Mouse (Mus musculus) spleen, adult 2 months (tissue): ENCODE measurements around the gene Hmox2. TPM values are rescaled to one million over a fixed set of nuclear protein-coding genes. Genes with fewer than 3 reads are reported as not detected.
"Not testable (repeated sequence)": the region's sequence is repeated elsewhere in the genome, so short reads cannot be mapped to it uniquely, and the experiment has no call there.

Source experiments
- DNase-seq, 2 experiments: peaks; one replicate each; pipeline versions ENCODE4 v3.0.0 to v3.0.0-alpha.2; 2012 to 2021; ENCODE audit warnings: low spot score in 2 of 2, low read depth in 1 of 2
- H3K27ac ChIP-seq: fragments of 200-500 bp; 2 replicates; pipeline ENCODE4 v1.5.1; 2012; ENCODE audit warnings: low read length, inconsistent platforms; ENCODE audit not compliant: insufficient read depth
- H3K27me3 ChIP-seq: fragments of 200-500 bp; 2 replicates; pipeline ENCODE4 v1.6.1; 2012; ENCODE audit warnings: mild to moderate bottlenecking, moderate library complexity, low read length, inconsistent platforms; ENCODE audit not compliant: control insufficient read depth, insufficient read depth
- H3K36me3 ChIP-seq: fragments of 200-500 bp; 2 replicates; pipeline ENCODE4 v1.6.1; 2012; ENCODE audit warnings: mild to moderate bottlenecking, low read length, inconsistent platforms; ENCODE audit not compliant: control insufficient read depth, insufficient read depth
- H3K4me1 ChIP-seq: fragments of 200-500 bp; 2 replicates; pipeline ENCODE4 v1.6.1; 2011; ENCODE audit warnings: inconsistent platforms; ENCODE audit not compliant: control insufficient read depth, insufficient read depth, insufficient read length
- H3K4me3 ChIP-seq: fragments of 200-500 bp; 2 replicates; pipeline ENCODE4 v1.5.1; 2011; ENCODE audit warnings: mild to moderate bottlenecking, inconsistent platforms; ENCODE audit not compliant: insufficient read depth, insufficient read length; ENCODE audit errors: extremely low read depth
- CTCF ChIP-seq: fragments of 200-500 bp; IDR thresholded peaks from 2 replicates; pipeline ENCODE4 v1.5.1; 2011; ENCODE audit warnings: mild to moderate bottlenecking, inconsistent platforms; ENCODE audit not compliant: insufficient read depth, insufficient read length, insufficient replicate concordance; ENCODE audit errors: extremely low read depth
- POLR2A ChIP-seq: fragments of 200-500 bp; IDR thresholded peaks from 2 replicates; pipeline ENCODE4 v1.6.1; 2011; ENCODE audit warnings: low read depth, low read length, inconsistent platforms
- WGBS: fragments of 180-500 bp; shearing (Covaris S2); methylation state at CpG from one replicate; pipeline ENCODE4 v1.1.7; 2018; 5-methylcytosine and 5-hydroxymethylcytosine counted together
- polyA plus RNA-seq: library from polyadenylated mRNA; depleted of rRNA; stranded (reverse); fragments of >200 nt; gene quantifications from 2 replicates; pipeline ENCODE4 v1.2.3, GENCODE M21; 2012; rRNA removed

The Hmox2 gene
- polyA plus RNA-seq, result 17.2 and 19.8 TPM in 2 replicates

DNA sequence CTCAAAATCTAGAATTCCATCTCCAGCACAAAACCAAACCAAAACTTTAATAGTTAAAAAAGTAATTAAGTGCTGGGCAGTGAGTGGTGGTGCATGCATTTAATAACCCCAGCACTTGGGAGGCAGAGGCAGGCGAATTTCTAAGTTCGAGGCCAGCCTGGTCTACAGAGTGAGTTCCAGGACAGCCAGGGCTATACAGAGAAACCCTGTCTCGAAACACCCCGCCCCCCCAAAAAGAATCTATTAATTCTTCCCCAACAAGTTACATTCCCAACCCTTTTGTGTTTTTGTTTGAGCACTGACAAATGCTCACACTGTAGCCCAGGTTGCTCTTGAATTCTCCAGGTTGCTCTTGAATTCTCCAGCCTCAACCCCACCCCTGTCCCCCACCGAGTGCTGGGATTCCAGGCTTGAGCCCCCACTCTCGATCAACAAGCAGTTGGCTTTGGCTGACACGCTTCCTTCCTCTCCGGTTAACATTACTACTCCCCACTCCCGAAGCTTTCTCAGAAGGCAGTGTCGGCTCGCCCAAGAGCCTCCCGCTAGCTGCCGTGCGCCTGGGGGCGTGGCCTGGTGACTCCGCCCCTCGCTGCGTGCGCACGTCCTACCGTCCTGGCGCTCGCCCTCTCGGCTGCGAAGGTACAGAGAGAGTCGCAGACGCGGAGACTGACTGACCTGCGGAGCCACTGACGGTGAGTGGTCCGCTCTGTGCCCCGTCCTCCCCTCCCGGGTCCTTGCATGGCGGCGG is at the start of gene Hmox2:
TSS of gene Hmox2 (plus strand) at position 582 of the 748 bp plus-strand sequence.
- DNase-seq, result peak; percentile 76 to 95
- Histone ChIP-seq H3K4me1 (peaks cover 13% of the 10 kb centered on the region), H3K27ac (peak within 1 kb of the TSS; percentile 92), H3K4me3 (peak within 1 kb of the TSS; percentile 97), H3K27me3 (no peaks in the 10 kb centered on the region), H3K36me3 (no peaks in the 10 kb centered on the region)
- WGBS, result 4% methylated on average over 35 of the region's 35 CpGs
- TF ChIP-seq POLR2A, result peak; percentile 95
- TF ChIP-seq CTCF, result no peak

GRCm38 (mm10) chr16:4676836-4677235 is 49.3 kb upstream of the Hmox2 start:
- TF ChIP-seq POLR2A, result no peak
- no peak for TF ChIP-seq CTCF
- DNase-seq, result no peak
- no peaks in the 10 kb centered on the region for H3K27me3 ChIP-seq
- H3K27ac ChIP-seq, result no peak overlapping the region
- 78% methylated on average over 5 of the region's 5 CpGs for WGBS
- H3K36me3 ChIP-seq, result peaks cover 8% of the 10 kb centered on the region
- peaks cover 32% of the 10 kb centered on the region; the same call in 1 of the 2 replicates for H3K4me1 ChIP-seq
- H3K4me3 ChIP-seq, result no peak overlapping the region

DNA sequence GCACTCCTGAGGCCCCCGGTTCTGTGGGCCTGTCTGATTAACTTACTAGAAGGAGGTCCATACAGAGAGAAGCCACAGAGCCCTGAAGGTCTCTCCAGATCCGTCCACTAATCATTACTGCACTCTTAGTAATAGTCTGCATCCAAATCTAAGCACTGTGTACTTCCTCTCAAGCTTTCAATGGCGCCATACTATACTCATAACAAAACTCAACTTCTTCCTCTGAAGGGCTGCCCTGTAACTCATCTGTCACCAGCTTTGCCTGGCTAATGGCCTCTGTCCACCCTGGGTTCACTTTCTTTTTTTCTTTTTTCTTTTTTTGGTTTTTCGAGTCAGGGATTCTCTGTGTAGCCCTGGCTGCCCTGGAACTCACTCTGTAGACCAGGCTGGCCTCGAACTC is 48.1 kb upstream of the Hmox2 start:
- WGBS, result 25% methylated on average over 5 of the region's 5 CpGs
- Histone ChIP-seq H3K36me3 (peaks cover 8% of the 10 kb centered on the region), H3K27ac (peak overlapping the region; percentile 74), H3K4me3 (peak overlapping the region; percentile 79; the same call in 1 of the 2 replicates), H3K4me1 (peaks cover 32% of the 10 kb centered on the region; the same call in 1 of the 2 replicates), H3K27me3 (no peaks in the 10 kb centered on the region)
- DNase-seq, result no peak
- TF ChIP-seq CTCF (no peak), POLR2A (no peak)

DNA sequence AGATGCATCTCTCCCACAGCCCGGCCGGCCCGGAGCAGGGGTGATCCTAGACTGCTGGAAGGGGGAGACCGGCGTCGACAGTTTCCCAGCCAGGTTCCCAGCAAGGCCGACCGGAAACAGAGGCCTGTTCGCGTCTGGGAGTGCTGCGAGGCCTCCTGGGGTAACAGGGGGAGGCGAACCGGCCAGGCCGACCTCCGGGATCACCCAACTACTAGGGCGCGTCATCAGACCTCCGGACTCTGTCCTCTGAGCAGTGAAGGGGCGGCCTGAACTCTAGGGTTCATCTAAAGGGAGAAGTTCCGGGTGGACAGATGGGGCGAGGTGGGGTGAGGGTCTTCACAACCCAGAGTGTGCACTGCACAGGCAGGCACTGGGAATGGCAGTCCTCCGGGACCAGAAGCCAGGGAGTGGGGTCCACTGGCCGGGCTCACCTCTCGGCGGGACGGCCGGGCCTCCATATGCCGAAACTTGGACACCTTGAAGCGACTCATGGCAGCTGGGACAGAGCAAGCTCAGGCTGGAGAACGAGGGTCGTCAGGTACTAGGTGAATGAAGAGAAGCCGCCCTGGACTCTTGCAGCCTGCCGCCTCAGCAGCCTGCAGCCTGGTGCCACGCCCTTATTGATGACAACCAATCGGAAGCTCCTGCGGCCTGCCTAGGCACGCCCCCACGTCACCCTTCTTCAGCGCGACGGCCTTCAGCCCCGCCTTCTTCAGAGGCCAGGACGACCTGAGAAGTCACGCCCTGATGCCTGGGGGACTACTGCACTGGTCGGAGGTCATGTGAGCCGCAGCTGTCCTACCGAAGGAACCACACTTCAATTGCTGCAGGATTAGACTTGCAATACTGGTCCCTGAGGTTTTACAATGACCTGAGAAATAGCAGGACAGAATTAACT is 46.8 kb upstream of the Hmox2 start, which contains the start of gene Coro7:
TSS of gene Coro7 (minus strand) at position 657 of the 898 bp plus-strand sequence.
- peak within 1 kb of the TSS; percentile 79 for H3K4me3 ChIP-seq
- DNase-seq, result peak; percentile 86 to 93
- peaks cover 22% of the 10 kb centered on the region; the same call in 1 of the 2 replicates for H3K4me1 ChIP-seq
- peak; percentile 59; the same call in 1 of the 2 replicates for TF ChIP-seq POLR2A
- TF ChIP-seq CTCF, result no peak
- no peaks in the 10 kb centered on the region for H3K27me3 ChIP-seq
- under 1% methylated on average over 47 of the region's 47 CpGs for WGBS
- peaks cover 8% of the 10 kb centered on the region for H3K36me3 ChIP-seq
- H3K27ac ChIP-seq, result peak within 1 kb of the TSS; percentile 74

GRCm38 (mm10) chr16:4680922-4681455 is 45.2 kb upstream of the Hmox2 start:
- H3K36me3 ChIP-seq, DNase-seq, H3K27ac ChIP-seq, H3K27me3 ChIP-seq, H3K4me3 ChIP-seq: not testable (repeated sequence)
- WGBS, result 89% methylated on average over 3 of the region's 3 CpGs
- H3K4me1 ChIP-seq, result peaks cover 14% of the 10 kb centered on the region

- Histone ChIP-seq H3K36me3 (peaks cover 2% of the 10 kb centered on the region), H3K4me1 (peaks cover 7% of the 10 kb centered on the region), H3K27me3 (no peaks in the 10 kb centered on the region), H3K4me3 (no peak overlapping the region), H3K27ac (no peak overlapping the region)
- DNase-seq, result no peak
- TF ChIP-seq CTCF (no peak), POLR2A (no peak)
- 69% methylated on average over 4 of the region's 4 CpGs for WGBS
Measured at GRCm38 (mm10) chr16:4682628-4683179, 43.5 kb upstream of the Hmox2 start.
